Mouse (Mus musculus): Measurements from ENCODE around the gene Mrpl10. TPM values are rescaled to one million over a fixed set of nuclear protein-coding genes. Genes with fewer than 3 reads are reported as not detected.
A peak's percentile ranks its signal among the peaks of the same experiment; 100 is the strongest.

Mrpl10 gene
- polyA plus RNA-seq, 1 experiment from 2014 or later, result 87.0 TPM

DNA sequence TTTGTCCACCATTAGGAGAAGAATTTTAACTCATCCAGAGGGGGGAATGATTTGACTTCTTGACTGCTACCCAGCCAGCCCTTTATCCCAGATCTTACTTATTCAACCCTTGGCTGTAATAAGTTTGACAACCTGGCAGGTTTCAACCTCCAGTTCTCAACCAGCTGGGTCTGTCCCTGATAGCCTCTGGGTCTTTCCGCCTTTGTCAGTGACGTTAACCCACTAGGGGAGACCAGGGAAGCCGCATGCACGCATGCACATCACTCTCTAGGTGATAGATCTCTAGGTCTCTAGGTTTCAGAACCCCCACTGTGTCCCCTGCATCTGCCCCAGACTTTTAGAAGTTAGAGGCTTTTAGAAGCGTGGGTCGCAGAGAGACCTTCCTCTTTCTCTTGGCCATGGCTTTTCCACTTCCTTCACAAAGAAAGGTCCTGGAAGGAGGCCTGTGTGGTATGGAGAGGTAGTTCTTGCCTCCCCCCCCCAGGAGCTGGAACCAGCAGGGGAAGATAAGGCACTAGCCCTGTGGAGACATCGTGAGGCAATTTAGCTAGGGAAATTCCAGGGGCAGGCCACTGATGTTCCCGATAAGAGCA is 32.1 kb upstream of the Mrpl10 start:
- peaks cover 14% of the 10 kb centered on the region for H3K27me3 ChIP-seq
- ATAC-seq (no peak), DNase-seq (ENCODE audit: low read depth, low spot score) (no peak)
- no peak for TF ChIP-seq CTCF (IDR thresholded peaks at IDR 0.05)
- POLR2A ChIA-PET, result no interaction called here
- CTCF ChIA-PET, result interaction anchor here (0.8 to 2.2 kb wide), 3 partner anchors 13 to 20 kb away, joined by 3 to 8 read pairs (median 4); partner anchors contain the start of gene Scrn2
- in situ Hi-C loops (cut with MboI; ENCODE audit: low pct_unique_long_range_greater_than_20kb), result no loop called here

DNA sequence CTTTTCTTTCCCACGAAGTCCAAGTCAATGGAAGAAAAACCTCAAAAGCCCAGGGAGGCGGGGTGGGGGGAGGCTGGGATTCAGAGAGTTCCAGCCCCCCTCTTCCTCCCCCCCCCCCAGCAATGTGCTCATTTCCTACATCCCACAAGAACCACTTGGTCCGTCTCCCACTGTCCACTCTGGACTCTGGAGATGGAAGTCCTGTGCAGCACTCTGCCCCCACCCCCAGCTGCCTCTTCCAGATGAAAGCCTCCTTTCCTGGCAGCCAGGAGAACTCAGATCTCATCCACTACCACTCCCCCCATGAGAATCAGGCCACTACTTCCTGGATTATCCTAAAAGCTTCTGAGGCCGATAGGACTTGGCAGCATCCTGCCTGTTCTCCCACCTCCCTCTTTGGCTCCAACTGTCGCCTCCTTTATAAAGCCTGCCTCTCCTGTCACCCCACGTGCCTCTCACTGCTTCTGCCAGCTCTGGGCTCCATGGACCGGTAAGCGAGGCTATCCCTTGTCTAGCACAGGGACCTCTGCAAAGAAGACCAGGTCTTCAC is 28.2 kb upstream of the Mrpl10 start, which contains the start of gene Sp6:
Sp6 (plus strand) TSS at position 274 of the 550 bp plus-strand sequence.
- ATAC-seq (no peak), DNase-seq (ENCODE audit: low read depth, low spot score) (no peak)
- TF ChIP-seq CTCF (IDR thresholded peaks at IDR 0.05), result no peak
- in situ Hi-C loops (cut with MboI; ENCODE audit: low pct_unique_long_range_greater_than_20kb), result no loop called here
- ChIA-PET POLR2A (interaction anchor here (0.6 kb wide), 1 partner anchor 30 kb away, joined by 3 read pairs; the partner anchor contains the start of gene Sp2), CTCF (no interaction called here)
- peaks cover 23% of the 10 kb centered on the region for H3K27me3 ChIP-seq

DNA sequence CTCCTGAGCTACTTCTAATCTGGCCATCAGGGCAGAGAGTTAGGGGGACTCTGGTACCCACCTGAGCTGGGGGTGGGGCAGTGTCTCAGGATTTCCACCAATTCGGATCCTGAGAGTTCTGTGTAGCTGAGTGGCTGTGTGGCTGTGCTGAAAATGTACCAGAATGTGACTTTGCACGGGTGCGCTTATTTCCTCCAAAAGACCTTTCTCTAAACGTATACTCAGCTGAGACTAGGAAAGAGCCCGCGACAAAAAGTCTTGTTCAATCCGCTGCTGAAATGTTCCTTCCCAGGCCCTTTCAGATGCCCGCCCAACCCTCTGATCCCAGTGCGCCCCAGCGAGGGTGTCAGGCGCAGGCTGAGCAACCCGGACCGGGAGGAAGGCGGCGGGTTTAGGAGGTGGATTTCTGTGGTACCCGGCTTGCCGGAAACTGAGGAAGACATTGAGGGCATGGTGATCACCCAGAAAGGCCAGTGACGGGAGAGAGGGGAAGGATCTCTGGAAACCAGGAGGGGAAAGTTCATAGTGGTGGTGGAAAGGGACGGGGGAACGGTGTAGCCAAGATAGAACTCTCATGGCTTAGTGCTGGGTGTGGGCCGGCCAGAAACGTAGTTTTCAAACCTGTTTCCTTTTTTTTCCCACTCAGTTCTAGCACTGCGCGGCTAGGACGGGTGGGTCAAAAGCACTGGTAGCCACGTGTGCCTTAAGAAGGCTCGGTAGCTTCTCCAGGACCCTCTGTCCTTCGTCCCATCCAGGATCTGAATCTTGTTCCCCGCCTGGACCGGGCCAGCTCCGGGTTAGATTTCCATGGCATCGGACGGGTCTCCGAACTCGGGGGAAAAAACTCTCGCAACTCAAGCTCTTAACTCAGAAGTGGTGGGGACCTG is 23.4 kb upstream of the Mrpl10 start:
- ChIA-PET POLR2A (no interaction called here), CTCF (no interaction called here)

DNA sequence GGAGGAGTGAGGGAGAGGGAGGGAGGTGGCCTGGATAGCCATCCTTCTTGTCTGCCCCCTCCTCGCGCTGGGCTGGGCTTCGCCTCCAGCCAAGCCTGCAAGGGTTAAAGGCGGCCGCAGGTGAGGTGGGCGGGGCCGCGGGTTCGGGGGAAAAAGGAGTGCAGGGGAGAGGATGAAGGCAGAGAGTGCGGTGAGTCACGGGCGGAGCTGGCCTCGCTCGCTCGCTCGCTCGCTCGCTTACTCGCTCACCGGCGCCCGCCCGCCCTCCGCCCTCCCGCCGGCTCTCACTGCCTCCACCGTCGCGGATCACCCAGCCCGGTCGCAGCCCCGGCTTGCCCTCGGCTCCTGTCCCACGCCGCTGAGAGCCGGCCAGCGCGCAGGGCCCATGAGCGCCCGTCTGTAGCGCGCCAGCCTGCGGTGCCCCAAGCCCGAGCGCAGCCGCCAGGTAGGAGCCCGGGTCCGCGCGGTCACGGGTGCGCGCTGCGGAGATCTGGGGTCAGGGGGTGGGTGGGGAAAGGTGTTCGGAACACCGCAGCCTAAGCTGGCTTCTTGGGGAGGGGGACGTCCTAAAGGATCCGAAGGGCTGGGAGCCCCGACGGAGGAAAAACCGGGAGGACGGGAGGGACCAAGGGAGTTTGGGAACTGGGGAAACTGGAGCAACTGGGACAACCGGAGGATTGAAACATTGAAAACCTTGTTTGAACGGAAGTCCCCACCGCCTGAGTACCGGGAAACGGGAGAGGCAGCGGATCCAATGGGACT is 22.6 kb upstream of the Mrpl10 start:
- no peak for ATAC-seq
- ChIA-PET CTCF (interaction anchor here (0.9 kb wide), 1 partner anchor 41 kb away, joined by 3 read pairs; no protein-coding TSS in a partner anchor), POLR2A (no interaction called here)
- peaks cover 30% of the 10 kb centered on the region for H3K27me3 ChIP-seq
- TF ChIP-seq CTCF (IDR thresholded peaks at IDR 0.05), result no peak
- in situ Hi-C loops (cut with MboI; ENCODE audit: low pct_unique_long_range_greater_than_20kb), result no loop called here
- DNase-seq (ENCODE audit: low read depth, low spot score), result no peak

More for the DNA sequence above, 23.4 kb upstream of the Mrpl10 start:
- ATAC-seq (no peak), DNase-seq (ENCODE audit: low read depth, low spot score) (no peak)
- TF ChIP-seq CTCF (IDR thresholded peaks at IDR 0.05), result no peak
- H3K27me3 ChIP-seq, result peaks cover 30% of the 10 kb centered on the region
- in situ Hi-C loops (cut with MboI; ENCODE audit: low pct_unique_long_range_greater_than_20kb), result no loop called here

DNA sequence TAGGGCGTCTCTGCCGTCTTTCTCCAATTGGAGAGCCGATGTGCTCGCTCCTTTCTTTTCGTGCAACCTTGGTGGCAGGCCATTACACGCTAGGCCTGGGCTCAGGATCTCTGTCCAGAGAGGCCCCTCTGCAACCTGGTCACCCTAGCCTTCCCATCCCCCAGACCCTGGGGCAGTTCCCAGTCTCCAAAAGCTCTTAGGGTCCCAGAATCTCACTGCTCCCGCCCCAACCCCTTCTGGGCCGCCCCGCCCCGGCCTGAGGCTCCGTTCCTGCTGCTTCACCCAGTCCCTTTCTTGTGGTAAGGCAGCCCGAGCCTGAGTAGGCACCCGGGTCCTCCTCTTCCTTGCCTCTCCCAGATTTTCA is 22.0 kb upstream of the Mrpl10 start:
- CTCF ChIA-PET, result interaction anchor here (0.9 kb wide), 1 partner anchor 41 kb away, joined by 3 read pairs; no protein-coding TSS in a partner anchor
- in situ Hi-C loops (cut with MboI; ENCODE audit: low pct_unique_long_range_greater_than_20kb), result no loop called here
- no peak for DNase-seq (ENCODE audit: low read depth, low spot score)
- POLR2A ChIA-PET, result no interaction called here
- no peak for TF ChIP-seq CTCF (IDR thresholded peaks at IDR 0.05)
- ATAC-seq, result no peak
- peaks cover 26% of the 10 kb centered on the region for H3K27me3 ChIP-seq

DNA sequence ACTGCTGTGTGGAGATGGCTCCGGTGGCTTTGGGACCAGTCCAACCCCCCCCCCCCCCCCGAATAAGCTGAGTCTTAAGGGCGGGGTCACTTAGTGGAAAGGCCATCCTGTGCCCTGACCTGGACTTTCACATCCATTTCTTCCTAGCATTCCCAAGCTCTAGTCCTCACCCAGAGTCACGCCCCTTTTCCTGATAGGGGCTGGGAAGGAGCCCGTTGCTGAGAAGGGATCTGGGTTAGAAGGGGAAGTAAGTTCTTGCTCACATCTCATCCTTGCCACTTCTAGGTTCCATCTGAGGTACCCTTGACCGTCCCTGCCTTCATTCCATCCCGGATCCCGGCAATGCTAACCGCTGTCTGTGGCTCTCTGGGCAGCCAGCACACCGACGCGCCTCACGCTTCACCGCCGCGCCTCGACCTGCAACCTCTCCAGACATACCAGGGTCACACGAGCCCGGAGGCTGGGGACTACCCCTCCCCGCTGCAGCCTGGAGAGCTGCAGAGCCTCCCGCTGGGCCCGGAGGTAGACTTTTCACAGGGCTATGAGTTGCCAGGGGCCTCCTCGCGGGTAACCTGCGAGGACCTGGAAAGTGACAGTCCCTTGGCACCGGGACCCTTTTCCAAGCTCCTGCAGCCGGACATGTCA is 20.1 kb upstream of the Mrpl10 start:
- TF ChIP-seq CTCF (IDR thresholded peaks at IDR 0.05), result no peak
- DNase-seq (ENCODE audit: low read depth, low spot score) (no peak), ATAC-seq (no peak)
- POLR2A ChIA-PET, result interaction anchor here (0.6 to 0.9 kb wide), 3 partner anchors 25 to 46 kb away, joined by 3 to 4 read pairs (median 4); no protein-coding TSS in a partner anchor
- in situ Hi-C loops (cut with MboI; ENCODE audit: low pct_unique_long_range_greater_than_20kb), result loop anchor here (5.0 kb wide), 1 partner anchor 34 kb away; no protein-coding TSS in a partner anchor
- CTCF ChIA-PET, result interaction anchor here (0.7 to 3.0 kb wide), 8 partner anchors 11 to 92 kb away, joined by 3 to 22 read pairs (median 3); partner anchors contain the start of gene Sp2
- H3K27me3 ChIP-seq, result peaks cover 24% of the 10 kb centered on the region

DNA sequence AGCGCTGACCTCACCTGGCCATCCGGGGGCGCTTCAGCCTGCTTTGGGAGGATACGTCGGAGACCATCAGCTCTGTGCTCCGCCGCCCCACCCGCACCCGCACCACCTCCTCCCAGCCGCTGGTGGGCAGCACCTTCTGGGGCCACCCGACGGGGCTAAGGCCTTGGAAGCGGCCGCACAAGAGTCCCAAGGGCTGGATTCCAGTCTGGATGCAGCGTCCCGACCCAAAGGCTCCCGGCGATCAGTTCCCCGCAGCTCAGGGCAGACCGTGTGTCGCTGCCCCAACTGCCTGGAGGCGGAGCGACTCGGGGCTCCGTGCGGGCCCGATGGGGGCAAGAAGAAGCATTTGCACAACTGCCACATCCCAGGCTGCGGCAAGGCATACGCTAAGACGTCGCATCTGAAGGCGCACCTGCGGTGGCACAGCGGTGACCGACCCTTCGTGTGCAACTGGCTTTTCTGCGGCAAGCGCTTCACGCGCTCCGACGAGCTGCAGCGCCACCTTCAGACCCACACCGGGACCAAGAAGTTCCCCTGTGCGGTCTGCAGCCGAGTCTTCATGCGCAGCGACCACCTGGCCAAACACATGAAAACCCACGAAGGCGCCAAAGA is 19.4 kb upstream of the Mrpl10 start:
- POLR2A ChIA-PET, result interaction anchor here (0.9 to 1.3 kb wide), 2 partner anchors 34 to 38 kb away, joined by 3 read pairs; no protein-coding TSS in a partner anchor
- ATAC-seq (peak; percentile 19), DNase-seq (ENCODE audit: low read depth, low spot score) (no peak)
- no peak for TF ChIP-seq CTCF (IDR thresholded peaks at IDR 0.05)
- in situ Hi-C loops (cut with MboI; ENCODE audit: low pct_unique_long_range_greater_than_20kb), result loop anchor here (5.0 kb wide), 1 partner anchor 35 kb away; no protein-coding TSS in a partner anchor
- peaks cover 18% of the 10 kb centered on the region for H3K27me3 ChIP-seq
- CTCF ChIA-PET, result interaction anchor here (0.7 to 3.0 kb wide), 8 partner anchors 11 to 93 kb away, joined by 3 to 22 read pairs (median 3); partner anchors contain the start of gene Sp2

DNA sequence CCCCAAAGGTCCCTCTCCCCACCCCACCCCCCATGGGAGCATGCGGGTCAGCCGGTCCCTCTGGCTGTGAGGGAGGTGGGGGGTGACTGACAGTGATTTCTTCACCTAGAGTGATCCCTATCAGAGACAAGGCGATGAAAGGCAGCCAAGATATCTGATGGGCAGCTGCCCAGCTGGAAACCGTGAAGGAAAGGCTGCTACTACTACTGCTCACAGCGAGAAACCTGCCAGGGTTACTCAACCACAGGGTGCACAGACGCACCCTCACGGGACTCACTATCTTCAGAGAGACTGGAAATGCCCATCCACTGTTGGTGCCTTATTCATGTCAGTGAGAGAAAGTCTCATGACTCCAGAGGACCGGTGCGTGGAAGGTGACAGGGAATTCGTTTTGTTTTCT is 16.4 kb upstream of the Mrpl10 start:
- ATAC-seq (no peak), DNase-seq (ENCODE audit: low read depth, low spot score) (no peak)
- H3K27me3 ChIP-seq, result no peaks in the 10 kb centered on the region
- ChIA-PET POLR2A (no interaction called here), CTCF (interaction anchor here (0.7 to 6.7 kb wide), 3 partner anchors 11 to 48 kb away, joined by 3 to 42 read pairs (median 11); partner anchors contain the start of gene Sp2)
- no peak for TF ChIP-seq CTCF (IDR thresholded peaks at IDR 0.05)
- in situ Hi-C loops (cut with MboI; ENCODE audit: low pct_unique_long_range_greater_than_20kb), result loop anchor here (5.0 kb wide), 2 partner anchors 38 to 98 kb away; partner anchors contain the start of gene Prr15l
